Mouse (Mus musculus) retina, postnatal 1 day (tissue): ENCODE data around the gene Cphx3.
"Not testable (repeated sequence)": the region's sequence is repeated elsewhere in the genome, so short reads cannot be mapped to it uniquely, and the experiment has no call there.

Source experiments
- DNase-seq: peaks from one replicate; pipeline ENCODE4 v3.0.0-alpha.2; 2012

Gene Cphx3

DNA sequence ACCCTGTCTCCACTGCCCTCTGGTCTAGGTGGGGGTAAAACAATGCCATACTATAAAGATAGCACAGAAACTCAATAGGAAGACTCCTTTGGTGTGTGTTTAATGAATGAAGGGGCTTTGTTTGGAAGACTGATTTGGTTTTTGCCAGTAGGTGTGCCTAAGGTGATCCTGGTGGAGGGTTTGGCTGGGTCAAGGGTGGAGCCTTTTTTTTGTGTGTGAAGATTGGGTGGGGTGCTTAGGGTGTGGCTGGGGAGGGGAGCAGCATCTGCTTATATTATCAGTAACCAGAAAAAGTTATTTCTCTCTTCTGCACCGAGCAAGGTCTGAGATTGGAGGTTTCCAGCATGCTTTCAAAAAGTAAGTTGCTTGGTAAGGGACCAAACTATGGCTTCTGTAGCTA is at the start of gene Cphx3:
Cphx3 (plus strand) TSS at position 301 of the 400 bp plus-strand sequence.
- not testable (repeated sequence) for DNase-seq

DNA sequence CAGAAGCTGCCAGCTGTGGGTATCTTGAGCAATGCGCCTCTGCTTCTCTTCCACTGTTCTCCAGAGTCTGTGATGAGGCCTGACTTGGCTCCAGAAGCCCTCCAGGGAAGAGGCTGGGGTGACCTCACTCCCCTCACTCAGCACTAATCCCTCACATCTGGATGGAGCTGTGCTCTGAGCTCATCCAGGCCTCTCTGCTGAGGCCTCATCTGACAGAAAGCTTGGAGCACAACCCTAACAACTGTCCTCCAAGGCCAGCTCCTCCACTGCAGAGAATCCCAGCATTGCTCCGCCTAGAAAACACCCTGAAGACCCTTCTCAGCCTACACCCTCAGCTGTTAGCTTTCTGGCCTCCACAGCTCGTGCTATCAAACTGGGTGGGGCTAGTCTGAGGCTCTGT is 47.7 kb upstream of the Cphx3 start:
- DNase-seq, result not testable (repeated sequence)

GRCm38 (mm10) chr14:26035439-26035838 is 46.7 kb upstream of the Cphx3 start:
- DNase-seq, result not testable (repeated sequence)

DNA sequence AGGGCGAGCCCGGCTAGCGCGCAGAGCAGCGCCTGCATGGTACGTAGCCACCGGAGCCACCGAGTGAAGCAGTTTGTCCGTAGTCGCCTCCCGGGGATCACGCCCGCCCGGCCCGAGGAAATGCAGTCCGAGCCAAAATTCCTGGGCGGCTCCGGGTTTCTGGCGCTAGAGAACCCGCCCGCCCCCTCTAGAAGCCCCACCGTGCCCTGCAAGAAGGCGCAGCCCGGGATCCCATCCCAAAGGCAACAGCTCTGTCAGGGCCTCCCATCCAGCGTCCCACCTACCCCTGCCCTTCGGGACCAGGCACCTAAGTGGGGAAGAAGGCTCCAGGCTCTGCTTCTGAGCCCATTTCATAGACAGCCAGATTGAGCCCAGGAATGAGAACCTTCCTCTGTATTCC is 39.5 kb upstream of the Cphx3 start, which contains the start of gene Gm9780:
Gm9780 (minus strand) TSS at position 101 of the 400 bp plus-strand sequence.
- DNase-seq, result not testable (repeated sequence)

GRCm38 (mm10) chr14:26045007-26045406 is 37.1 kb upstream of the Cphx3 start:
- not testable (repeated sequence) for DNase-seq

GRCm38 (mm10) chr14:26047026-26047425 is 35.1 kb upstream of the Cphx3 start:
- not testable (repeated sequence) for DNase-seq

DNA sequence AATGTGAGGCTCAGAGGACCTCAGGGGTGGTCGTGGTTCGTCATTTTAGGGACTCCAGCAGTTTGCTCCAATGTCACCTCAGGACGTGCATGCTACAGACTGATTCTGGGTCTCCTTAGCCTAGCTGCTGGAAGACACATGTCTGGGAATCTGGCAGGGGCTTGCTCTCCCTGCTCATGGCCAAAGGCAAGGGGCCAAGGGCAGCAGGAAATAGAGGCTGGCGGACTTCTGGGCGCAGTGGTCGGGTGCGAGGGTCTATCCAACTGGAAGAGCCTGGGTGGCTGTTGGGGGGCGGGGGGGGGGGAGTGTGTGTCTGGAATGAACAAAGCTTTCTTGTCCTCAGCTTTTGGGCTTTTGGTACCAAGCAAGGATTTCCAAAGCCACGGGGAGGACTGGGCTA is 33.3 kb upstream of the Cphx3 start:
- DNase-seq, result not testable (repeated sequence)

- DNase-seq, result not testable (repeated sequence)
Observed at GRCm38 (mm10) chr14:26058184-26058583, 23.9 kb upstream of the Cphx3 start.

GRCm38 (mm10) chr14:26059362-26059761 is 22.7 kb upstream of the Cphx3 start:
- DNase-seq, result not testable (repeated sequence)

- DNase-seq, result not testable (repeated sequence)
Observed at GRCm38 (mm10) chr14:26066574-26067324, 15.3 kb upstream of the Cphx3 start.

DNA sequence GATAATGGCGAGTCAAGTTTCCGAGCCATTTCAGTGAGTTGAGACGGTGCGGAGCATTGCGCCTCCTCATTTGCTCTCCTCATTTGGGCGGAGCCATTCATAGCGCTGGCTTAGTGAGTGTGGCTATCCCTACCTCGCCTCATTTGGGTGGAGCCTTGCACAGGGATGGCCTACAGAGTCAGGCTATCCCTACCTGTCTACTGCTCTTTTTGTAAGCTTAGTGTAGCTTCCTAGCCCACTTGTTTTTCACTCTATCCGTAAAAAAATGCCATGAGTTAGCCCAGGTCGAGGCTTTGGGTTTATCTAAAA is 14.8 kb upstream of the Cphx3 start, which contains the start of gene Tmem254c:
Tmem254c (minus strand) TSS at position 31 of the 309 bp plus-strand sequence.
- DNase-seq, result not testable (repeated sequence)

DNA sequence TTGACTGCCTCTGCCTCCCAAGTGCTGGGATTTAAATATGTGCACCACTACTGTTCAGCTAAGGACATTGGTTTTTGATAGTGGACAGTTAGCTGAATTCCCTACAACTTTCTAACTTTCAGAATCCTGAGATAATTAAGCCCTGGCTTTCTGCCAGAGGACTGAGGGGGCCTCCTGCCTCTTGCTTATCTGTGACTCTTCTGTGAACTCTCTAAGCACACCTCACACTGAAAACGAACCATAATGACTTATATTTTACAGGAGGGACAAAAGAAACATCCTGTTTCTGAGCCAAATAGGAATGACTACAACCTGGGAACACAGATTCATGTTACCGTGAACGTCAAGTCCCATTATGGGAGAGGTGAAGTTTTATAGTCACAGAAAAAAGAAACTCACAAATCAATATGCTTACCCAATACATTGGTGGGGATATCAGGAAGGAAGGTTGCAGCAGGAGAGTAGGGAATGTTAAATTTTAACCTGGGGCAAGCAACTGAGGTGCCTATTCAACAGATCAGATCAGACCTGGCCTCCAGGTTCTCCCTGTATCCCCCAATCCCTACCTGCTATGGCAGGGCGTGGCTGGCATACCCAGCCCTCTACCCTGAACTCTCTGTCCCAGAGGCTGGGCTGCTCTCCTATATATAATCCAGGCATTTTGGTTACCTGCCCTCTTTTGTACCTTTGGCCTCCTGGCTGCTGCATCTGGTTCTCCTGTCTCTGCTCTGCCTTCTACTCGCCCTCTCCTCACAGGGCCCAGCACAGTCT is 5.3 kb upstream of the Cphx3 start:
- DNase-seq, result not testable (repeated sequence)

- not testable (repeated sequence) for DNase-seq
Observed at GRCm38 (mm10) chr14:26081216-26081615, 881 bp upstream of the Cphx3 start, which contains the start of gene Cphx2. Gene Cphx2, plus strand, starts transcription at chr14:26081516.

GRCm38 (mm10) chr14:26097622-26098021 is 15.5 kb downstream of the Cphx3 start:
- DNase-seq, result not testable (repeated sequence)

DNA sequence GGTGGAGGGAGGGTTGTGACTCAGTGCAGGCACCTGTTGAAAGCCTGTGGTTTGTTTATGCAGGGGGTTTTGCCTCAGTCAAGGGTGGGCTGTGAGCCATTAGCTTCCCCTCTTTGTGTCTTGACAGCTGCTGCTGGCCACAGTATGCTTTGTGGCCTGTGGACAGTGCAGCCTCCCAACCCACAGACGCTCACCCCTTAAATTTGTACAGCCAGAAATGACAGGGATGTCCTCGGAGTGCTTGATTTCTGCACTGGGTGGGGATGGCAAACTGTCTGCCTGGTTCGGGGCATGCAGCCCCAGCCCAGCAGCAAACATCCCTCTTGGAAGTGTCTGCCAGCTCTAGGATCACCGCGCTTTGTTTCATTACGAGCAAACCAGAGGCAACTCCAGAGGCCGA is 36.1 kb downstream of the Cphx3 start, which contains the start of gene Duxbl2:
Duxbl2 (plus strand) TSS at position 200 of the 400 bp plus-strand sequence.
- not testable (repeated sequence) for DNase-seq

DNA sequence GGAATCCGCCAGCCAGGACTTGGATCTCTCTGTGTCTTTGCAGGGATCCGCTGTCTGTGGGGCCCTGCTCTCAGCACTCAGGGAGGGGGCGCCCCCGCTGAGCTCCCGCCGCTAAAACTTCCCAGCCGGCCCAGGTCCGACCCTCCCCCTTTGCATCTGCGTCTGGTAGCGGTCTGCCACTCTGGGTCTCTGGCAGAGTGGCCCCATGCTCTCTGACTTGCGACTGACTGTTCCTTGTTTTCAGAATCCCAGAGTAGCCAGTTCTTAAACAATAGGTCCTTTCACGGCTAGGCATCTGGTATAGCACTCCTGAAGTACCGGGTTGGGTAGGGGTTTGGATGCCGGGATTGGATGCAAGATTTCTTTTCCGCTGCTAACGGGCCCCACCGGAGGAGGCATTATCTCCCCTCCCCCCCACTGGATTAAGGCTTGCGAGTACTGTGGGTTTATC is 36.5 kb downstream of the Cphx3 start:
- not testable (repeated sequence) for DNase-seq

- not testable (repeated sequence) for DNase-seq
Observed at GRCm38 (mm10) chr14:26119095-26119494, 37.0 kb downstream of the Cphx3 start.

DNA sequence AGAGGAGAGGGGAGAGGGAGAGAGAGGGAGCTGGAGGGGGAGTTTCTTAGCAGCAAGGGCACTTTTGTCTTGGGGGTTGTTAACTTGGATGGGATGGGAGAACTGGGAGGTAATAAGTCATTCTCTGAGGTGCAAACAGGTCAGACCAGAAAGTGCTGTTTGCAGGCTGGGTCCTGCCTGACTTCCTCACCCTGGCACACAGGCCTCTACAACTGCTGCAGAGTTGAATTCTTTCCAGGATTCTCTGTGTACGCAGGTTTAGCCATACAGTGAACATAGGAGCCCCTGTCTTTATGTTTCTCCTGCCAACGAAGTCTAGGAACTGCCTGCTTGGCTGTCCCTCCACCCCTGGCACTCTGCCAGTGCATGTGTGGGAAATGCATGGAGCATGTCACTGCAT is 65.0 kb downstream of the Cphx3 start:
- DNase-seq, result not testable (repeated sequence)

- DNase-seq, result not testable (repeated sequence)
Observed at GRCm38 (mm10) chr14:26156032-26156431, 73.9 kb downstream of the Cphx3 start.

GRCm38 (mm10) chr14:26161156-26161555 is 79.1 kb downstream of the Cphx3 start:
- not testable (repeated sequence) for DNase-seq

DNA sequence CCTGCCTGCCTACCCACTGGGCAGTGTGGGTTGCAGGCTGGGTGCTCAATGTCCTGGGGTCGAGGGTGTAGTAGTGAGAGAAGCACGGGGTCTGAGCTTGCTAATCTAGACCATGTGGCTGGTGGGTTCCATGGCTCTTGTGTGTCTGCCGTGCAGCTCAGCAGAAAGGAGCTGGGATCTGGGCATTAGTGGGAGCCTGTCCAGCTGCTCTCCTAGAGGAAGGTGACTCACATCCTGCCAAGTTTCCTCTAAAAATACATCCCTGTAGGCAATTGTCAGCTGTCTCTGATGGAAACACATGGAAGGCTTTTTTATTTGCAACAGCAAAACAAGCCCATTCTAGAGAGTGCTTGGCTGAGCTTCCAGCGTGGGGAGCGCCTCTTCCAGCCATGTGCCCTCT is 80.3 kb downstream of the Cphx3 start:
- not testable (repeated sequence) for DNase-seq

GRCm38 (mm10) chr14:26165266-26165665 is 83.2 kb downstream of the Cphx3 start:
- DNase-seq, result not testable (repeated sequence)

DNA sequence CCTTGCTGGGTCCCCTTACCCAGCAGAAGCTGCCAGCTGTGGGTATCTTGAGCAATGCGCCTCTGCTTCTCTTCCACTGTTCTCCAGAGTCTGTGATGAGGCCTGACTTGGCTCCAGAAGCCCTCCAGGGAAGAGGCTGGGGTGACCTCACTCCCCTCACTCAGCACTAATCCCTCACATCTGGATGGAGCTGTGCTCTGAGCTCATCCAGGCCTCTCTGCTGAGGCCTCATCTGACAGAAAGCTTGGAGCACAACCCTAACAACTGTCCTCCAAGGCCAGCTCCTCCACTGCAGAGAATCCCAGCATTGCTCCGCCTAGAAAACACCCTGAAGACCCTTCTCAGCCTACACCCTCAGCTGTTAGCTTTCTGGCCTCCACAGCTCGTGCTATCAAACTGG is 91.9 kb downstream of the Cphx3 start:
- not testable (repeated sequence) for DNase-seq
